Mouse (Mus musculus): ENCODE data around the gene Tspan9. TPM values are rescaled to one million over a fixed set of nuclear protein-coding genes. Genes with fewer than 3 reads are reported as not detected.

Tspan9 gene
- total RNA-seq, 1 experiment = 161 TPM

- in situ Hi-C loops (cut with MboI; ENCODE audit: low sequenced_read_pairs in 2 of 2, unreplicated experiment in 2 of 2) = no loop called here
- H3K36me3 ChIP-seq (ENCODE audit: control insufficient read depth, insufficient read depth, low read length, poor library complexity, severe bottlenecking) = no peaks in the 10 kb centered on the region
- H3K4me3 ChIP-seq (ENCODE audit: insufficient read depth in 1 of 2, low read depth in 1 of 2, low read length in 2 of 2, poor library complexity in 1 of 2, severe bottlenecking in 1 of 2) = no peak overlapping the region
- TF ChIP-seq ZNF384 (IDR thresholded peaks at IDR 0.05; ENCODE audit: low read depth, low read length) (no peak), HCFC1 (IDR thresholded peaks at IDR 0.05; ENCODE audit: borderline replicate concordance, insufficient read depth, low read length) (no peak), ZC3H11A (IDR thresholded peaks at IDR 0.05; ENCODE audit: borderline replicate concordance, low read depth, low read length) (no peak), MAFK (IDR thresholded peaks at IDR 0.05; ENCODE audit: insufficient read depth, low read depth, low read length) (no peak), CHD2 (IDR thresholded peaks at IDR 0.05; ENCODE audit: low read depth, low read length) (no peak)
- H3K27ac ChIP-seq (ENCODE audit: insufficient read depth, low read depth, low read length, poor library complexity, severe bottlenecking) = no peak overlapping the region
- peaks cover 0 to 10% of the 10 kb centered on the region in 2 experiments; a peak in 3 of 4 replicates for H3K4me1 ChIP-seq (ENCODE audit: control insufficient read depth in 2 of 2, insufficient read depth in 2 of 2, low read length in 2 of 2, poor library complexity in 1 of 2)
- no peaks in the 10 kb centered on the region for H3K9me3 ChIP-seq (ENCODE audit: control insufficient read depth, insufficient read depth, low read depth, low read length)
- no peak for DNase-seq (ENCODE audit: low read depth, low spot score)
- no peak overlapping the region for H3K9ac ChIP-seq (ENCODE audit: insufficient read depth, low read depth, low read length, poor library complexity, severe bottlenecking)
Observed at GRCm38 (mm10) chr6:128039077-128039766, 104.2 kb downstream of the Tspan9 start.

GRCm38 (mm10) chr6:128038568-128038967, 104.8 kb downstream of the Tspan9 start:
- TF ChIP-seq ZNF384 (IDR thresholded peaks at IDR 0.05; ENCODE audit: low read depth, low read length) = no peak
- no peak for TF ChIP-seq HCFC1 (IDR thresholded peaks at IDR 0.05; ENCODE audit: borderline replicate concordance, insufficient read depth, low read length)
- TF ChIP-seq MAFK (IDR thresholded peaks at IDR 0.05; ENCODE audit: insufficient read depth, low read depth, low read length) = no peak
- no peak for TF ChIP-seq ZC3H11A (IDR thresholded peaks at IDR 0.05; ENCODE audit: borderline replicate concordance, low read depth, low read length)
- TF ChIP-seq CHD2 (IDR thresholded peaks at IDR 0.05; ENCODE audit: low read depth, low read length) = no peak
- in situ Hi-C loops (cut with MboI; ENCODE audit: low sequenced_read_pairs in 2 of 2, unreplicated experiment in 2 of 2) = no loop called here
- Histone ChIP-seq H3K36me3 (ENCODE audit: control insufficient read depth, insufficient read depth, low read length, poor library complexity, severe bottlenecking) (no peaks in the 10 kb centered on the region), H3K9ac (ENCODE audit: insufficient read depth, low read depth, low read length, poor library complexity, severe bottlenecking) (no peak overlapping the region), H3K9me3 (ENCODE audit: control insufficient read depth, insufficient read depth, low read depth, low read length) (no peaks in the 10 kb centered on the region), H3K4me3 (ENCODE audit: insufficient read depth in 1 of 2, low read depth in 1 of 2, low read length in 2 of 2, poor library complexity in 1 of 2, severe bottlenecking in 1 of 2) (no peak overlapping the region), H3K27ac (ENCODE audit: insufficient read depth, low read depth, low read length, poor library complexity, severe bottlenecking) (no peak overlapping the region), H3K4me1 (ENCODE audit: control insufficient read depth in 2 of 2, insufficient read depth in 2 of 2, low read length in 2 of 2, poor library complexity in 1 of 2) (peaks cover 0 to 10% of the 10 kb centered on the region in 2 experiments; a peak in 3 of 4 replicates)
- no peak for DNase-seq (ENCODE audit: low read depth, low spot score)

DNA sequence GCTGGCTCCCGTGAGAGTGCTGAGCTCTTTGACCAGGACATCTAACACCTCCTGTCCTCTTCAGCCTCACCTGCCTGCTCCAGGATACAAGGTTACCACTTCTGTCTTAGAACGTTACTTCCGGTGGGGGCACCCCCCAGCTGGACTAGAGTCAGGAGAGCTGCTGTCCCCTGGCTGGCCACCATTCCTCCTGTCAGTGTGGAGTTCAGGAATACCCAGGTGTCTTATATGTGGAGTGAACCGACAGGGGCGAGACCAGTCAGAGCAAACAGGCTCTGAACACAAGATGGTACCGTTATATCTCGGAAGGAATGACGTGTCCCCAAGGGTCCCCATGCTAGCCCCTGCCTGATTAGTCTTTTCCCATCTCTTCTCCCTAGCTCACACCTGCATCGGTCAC, 106.8 kb downstream of the Tspan9 start:
- in situ Hi-C loops (cut with MboI; ENCODE audit: low sequenced_read_pairs in 2 of 2, unreplicated experiment in 2 of 2) = no loop called here
- Histone ChIP-seq H3K27ac (ENCODE audit: insufficient read depth, low read depth, low read length, poor library complexity, severe bottlenecking) (no peak overlapping the region), H3K4me3 (ENCODE audit: insufficient read depth in 1 of 2, low read depth in 1 of 2, low read length in 2 of 2, poor library complexity in 1 of 2, severe bottlenecking in 1 of 2) (no peak overlapping the region), H3K9me3 (ENCODE audit: control insufficient read depth, insufficient read depth, low read depth, low read length) (no peaks in the 10 kb centered on the region), H3K9ac (ENCODE audit: insufficient read depth, low read depth, low read length, poor library complexity, severe bottlenecking) (no peak overlapping the region), H3K4me1 (ENCODE audit: control insufficient read depth in 2 of 2, insufficient read depth in 2 of 2, low read length in 2 of 2, poor library complexity in 1 of 2) (peaks cover 0 to 13% of the 10 kb centered on the region in 2 experiments; a peak in 3 of 4 replicates), H3K36me3 (ENCODE audit: control insufficient read depth, insufficient read depth, low read length, poor library complexity, severe bottlenecking) (no peaks in the 10 kb centered on the region)
- TF ChIP-seq MAFK (IDR thresholded peaks at IDR 0.05; ENCODE audit: insufficient read depth, low read depth, low read length) (no peak), HCFC1 (IDR thresholded peaks at IDR 0.05; ENCODE audit: borderline replicate concordance, insufficient read depth, low read length) (no peak), CHD2 (IDR thresholded peaks at IDR 0.05; ENCODE audit: low read depth, low read length) (no peak), ZNF384 (IDR thresholded peaks at IDR 0.05; ENCODE audit: low read depth, low read length) (no peak), ZC3H11A (IDR thresholded peaks at IDR 0.05; ENCODE audit: borderline replicate concordance, low read depth, low read length) (no peak)
- DNase-seq (ENCODE audit: low read depth, low spot score) = no peak

DNA sequence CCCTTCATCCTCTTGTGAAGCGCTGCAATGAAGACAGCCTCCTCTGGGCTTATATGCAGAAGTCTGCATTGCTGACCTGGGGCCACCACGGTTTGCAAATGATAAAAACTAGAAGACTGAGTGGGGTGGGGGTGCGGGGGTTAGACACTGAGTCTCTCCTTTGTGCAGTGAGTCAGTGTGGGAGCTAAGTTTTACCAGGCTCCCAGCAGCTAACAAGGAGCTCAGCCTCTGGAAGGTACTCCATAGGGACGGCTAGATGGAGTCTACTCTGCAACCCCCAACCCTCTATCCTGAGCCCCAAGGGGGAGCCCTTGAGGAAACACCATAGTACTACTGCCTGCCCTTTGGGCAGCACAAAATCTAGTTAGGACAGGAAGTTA, 107.5 kb downstream of the Tspan9 start:
- peaks cover 0 to 13% of the 10 kb centered on the region in 2 experiments; a peak in 3 of 4 replicates for H3K4me1 ChIP-seq (ENCODE audit: control insufficient read depth in 2 of 2, insufficient read depth in 2 of 2, low read length in 2 of 2, poor library complexity in 1 of 2)
- no peak for TF ChIP-seq ZC3H11A (IDR thresholded peaks at IDR 0.05; ENCODE audit: borderline replicate concordance, low read depth, low read length)
- TF ChIP-seq MAFK (IDR thresholded peaks at IDR 0.05; ENCODE audit: insufficient read depth, low read depth, low read length) = no peak
- TF ChIP-seq ZNF384 (IDR thresholded peaks at IDR 0.05; ENCODE audit: low read depth, low read length) = no peak
- no peak for TF ChIP-seq HCFC1 (IDR thresholded peaks at IDR 0.05; ENCODE audit: borderline replicate concordance, insufficient read depth, low read length)
- TF ChIP-seq CHD2 (IDR thresholded peaks at IDR 0.05; ENCODE audit: low read depth, low read length) = no peak
- in situ Hi-C loops (cut with MboI; ENCODE audit: low sequenced_read_pairs in 2 of 2, unreplicated experiment in 2 of 2) = no loop called here
- peak overlapping the region; percentile 76 to 78; a peak in 3 of 4 replicates for H3K4me3 ChIP-seq (ENCODE audit: insufficient read depth in 1 of 2, low read depth in 1 of 2, low read length in 2 of 2, poor library complexity in 1 of 2, severe bottlenecking in 1 of 2)
- no peak overlapping the region for H3K9ac ChIP-seq (ENCODE audit: insufficient read depth, low read depth, low read length, poor library complexity, severe bottlenecking)
- no peak for DNase-seq (ENCODE audit: low read depth, low spot score)
- H3K36me3 ChIP-seq (ENCODE audit: control insufficient read depth, insufficient read depth, low read length, poor library complexity, severe bottlenecking) = no peaks in the 10 kb centered on the region
- no peak overlapping the region for H3K27ac ChIP-seq (ENCODE audit: insufficient read depth, low read depth, low read length, poor library complexity, severe bottlenecking)
- H3K9me3 ChIP-seq (ENCODE audit: control insufficient read depth, insufficient read depth, low read depth, low read length) = no peaks in the 10 kb centered on the region
